Mouse (Mus musculus) liver, embryonic 18 days (tissue): ENCODE data around the gene Cct5. TPM values are rescaled to one million over a fixed set of nuclear protein-coding genes. Genes with fewer than 3 reads are reported as not detected.

ENCODE experiments used
- polyA plus RNA-seq: library from polyadenylated mRNA; depleted of rRNA; stranded (reverse); fragments of >200 nt; gene quantifications from 2 replicates; pipeline ENCODE4 v1.2.3, GENCODE M21; 2012; rRNA removed

Gene Cct5
- polyA plus RNA-seq = 123 and 127 TPM in 2 replicates

DNA sequence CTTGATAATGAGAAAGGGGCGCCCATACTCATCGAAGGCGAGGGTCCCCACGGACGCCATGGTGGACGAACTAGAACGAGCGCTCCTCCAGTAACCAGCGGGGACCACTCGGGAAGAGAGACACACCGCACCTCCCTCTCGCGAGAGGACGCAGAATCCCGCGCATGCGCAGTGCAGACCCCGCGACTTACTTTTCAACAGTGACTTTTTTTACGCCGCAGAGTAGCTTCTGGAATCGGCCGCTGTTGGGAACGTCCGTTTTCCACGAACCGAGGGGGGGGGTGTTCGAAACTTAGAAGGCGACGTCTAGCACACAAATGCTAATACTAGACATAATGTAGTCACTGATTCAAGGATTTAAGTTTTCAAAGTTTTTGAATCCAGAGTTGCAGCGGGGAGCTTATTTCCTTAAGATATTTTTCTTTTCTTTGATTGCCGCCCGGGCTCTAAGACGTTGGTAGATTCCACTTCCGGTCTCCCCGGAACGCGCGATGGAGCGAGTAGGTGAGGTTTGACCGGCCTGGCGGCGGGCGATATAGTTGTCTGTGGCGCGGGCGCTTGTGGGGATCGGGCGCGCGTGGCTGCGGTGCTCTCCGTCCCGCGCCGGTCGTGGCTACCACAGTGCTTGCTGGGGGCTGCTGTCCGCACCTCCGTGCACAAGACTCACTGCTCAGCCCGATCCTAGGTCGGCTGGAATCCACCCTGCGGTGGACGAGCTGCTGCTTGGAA is at the start of gene Cct5, which contains the start of gene Fam173b:
Cct5 (minus strand) TSS at position 159 of the 729 bp plus-strand sequence.
Fam173b (plus strand) TSS at position 207 of the 729 bp plus-strand sequence.

DNA sequence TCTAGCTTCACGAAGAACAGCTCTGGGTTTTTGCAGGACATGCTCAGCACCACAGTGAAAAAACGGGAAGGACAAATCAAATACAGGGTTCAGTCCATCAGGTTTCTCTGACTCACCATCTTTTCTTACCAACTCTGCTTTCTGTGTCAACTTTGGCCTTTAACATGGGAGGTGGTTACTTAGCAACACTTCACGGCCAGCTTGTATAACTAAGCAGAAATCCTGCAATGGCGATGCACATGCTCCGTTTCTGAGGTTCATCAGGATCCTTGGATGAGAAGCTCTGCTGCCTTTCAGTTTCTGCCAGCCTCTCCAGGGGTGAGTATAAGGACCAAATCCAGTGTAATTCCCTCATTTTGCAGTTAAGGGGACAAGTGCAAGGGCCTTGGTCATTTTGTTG is 36.4 kb downstream of the Cct5 start, which contains the start of gene Cmbl:
Cmbl (plus strand) TSS at position 206 of the 400 bp plus-strand sequence.

Other genes with a start within 250 kb of the Cct5 start
- gene Ankrd33b, start 234.1 kb downstream of the Cct5 start, polyA plus RNA-seq = 0.75 and 1.0 TPM in 2 replicates
- 2.2 and 3.4 TPM in 2 replicates for gene Ropn1l, start 148.1 kb downstream of the Cct5 start, polyA plus RNA-seq
- gene March6, start 70.8 kb downstream of the Cct5 start, polyA plus RNA-seq = 10.2 and 12.5 TPM in 2 replicates
- gene Cmbl, start 36.4 kb downstream of the Cct5 start, polyA plus RNA-seq = 55.5 and 73.6 TPM in 2 replicates
- 8.3 and 8.5 TPM in 2 replicates for gene Fam173b, start within 50 bp of the Cct5 start, polyA plus RNA-seq